Mouse (Mus musculus) CH12.LX (cell line): ENCODE data around the gene Tppp. TPM values are rescaled to one million over a fixed set of nuclear protein-coding genes. Genes with fewer than 3 reads are reported as not detected.

Experiments used
- DNase-seq: peaks from one replicate; pipeline ENCODE4 v3.0.0-alpha.2; 2013; ENCODE audit errors: extremely low read depth
- H3K27ac ChIP-seq: 2 replicates; pipeline ENCODE4 v1.5.1; 2012; ENCODE audit warnings: low read depth, mild to moderate bottlenecking, control low read depth, moderate library complexity; ENCODE audit not compliant: insufficient read depth
- H3K27me3 ChIP-seq: replicated peaks from 2 replicates; pipeline ENCODE3; 2012; ENCODE audit warnings: inconsistent platforms
- H3K36me3 ChIP-seq, 2 experiments: replicated peaks in 1 of 2; 2 replicates each; pipeline versions ENCODE3 to v1.6.1; 2012; ENCODE audit warnings: inconsistent platforms in 1 of 2, low read length in 1 of 2, mild to moderate bottlenecking in 1 of 2, mixed read lengths in 1 of 2, moderate library complexity in 1 of 2; ENCODE audit not compliant: control insufficient read depth in 1 of 2, insufficient read depth in 1 of 2
- H3K4me1 ChIP-seq, 2 experiments: 2 replicates each; pipeline ENCODE4 v1.6.1; 2012; ENCODE audit warnings: inconsistent platforms in 1 of 2, moderate library complexity in 1 of 2; ENCODE audit not compliant: insufficient read depth in 2 of 2, control insufficient read depth in 1 of 2
- H3K4me2 ChIP-seq: 2 replicates; pipeline ENCODE4 v1.6.1; 2012; ENCODE audit warnings: low read depth, mild to moderate bottlenecking, control low read depth; ENCODE audit not compliant: poor library complexity, insufficient read depth, severe bottlenecking
- H3K4me3 ChIP-seq, 3 experiments: fragments of 150-350 bp in 1 of 3; sonication (generic) in 1 of 3; replicated peaks in 1 of 3; 2 replicates each; pipeline versions ENCODE3 to v1.5.1; 2011 to 2012; ENCODE audit warnings: low read depth in 2 of 3, low read length in 2 of 3, mild to moderate bottlenecking in 2 of 3, moderate library complexity in 2 of 3, control low read depth in 1 of 3, improper control_type of control experiment in 1 of 3, inconsistent platforms in 1 of 3, mixed read lengths in 1 of 3; ENCODE audit not compliant: poor library complexity in 1 of 3
- H3K79me2 ChIP-seq: replicated peaks from 2 replicates; pipeline ENCODE4 v1.6.1; 2012; ENCODE audit warnings: mild to moderate bottlenecking, moderate library complexity; ENCODE audit not compliant: control insufficient read depth, poor library complexity, insufficient read depth, severe bottlenecking; ENCODE audit errors: extremely low read depth
- H3K9ac ChIP-seq: 2 replicates; pipeline ENCODE4 v1.6.1; 2012; ENCODE audit warnings: low read depth, mild to moderate bottlenecking, control low read depth, moderate library complexity; ENCODE audit not compliant: insufficient read depth
- H3K9me3 ChIP-seq: replicated peaks from 2 replicates; pipeline ENCODE3; 2012; ENCODE audit warnings: low read length, inconsistent platforms, mixed read lengths
- CHD1 ChIP-seq: IDR thresholded peaks from 2 replicates; pipeline ENCODE4 v1.6.1; 2012; ENCODE audit warnings: low read depth, low read length, improper control_type of control experiment, inconsistent platforms
- E2F4 ChIP-seq: IDR thresholded peaks from 2 replicates; pipeline ENCODE4 v1.6.1; 2011; ENCODE audit warnings: low read depth, low read length, improper control_type of control experiment; ENCODE audit not compliant: insufficient replicate concordance
- ELF1 ChIP-seq: IDR thresholded peaks from 2 replicates; pipeline ENCODE4 v1.6.1; 2014; ENCODE audit warnings: low read depth, mild to moderate bottlenecking, inconsistent platforms, low read length, improper control_type of control experiment
- EP300 ChIP-seq: IDR thresholded peaks from 2 replicates; pipeline ENCODE4 v1.6.1; 2011; ENCODE audit warnings: low read length, improper control_type of control experiment
- ETS1 ChIP-seq: conservative IDR thresholded peaks from 2 replicates; pipeline ENCODE4 v1.6.1; 2012; ENCODE audit warnings: low read depth, mild to moderate bottlenecking, inconsistent platforms, low read length, improper control_type of control experiment, moderate library complexity
- GABPA ChIP-seq: IDR thresholded peaks from 2 replicates; pipeline ENCODE4 v1.6.1; 2012; ENCODE audit warnings: low read depth, low read length, improper control_type of control experiment, inconsistent platforms; ENCODE audit not compliant: insufficient replicate concordance
- HCFC1 ChIP-seq: IDR thresholded peaks from 2 replicates; pipeline ENCODE4 v1.6.1; 2012; ENCODE audit warnings: low read depth, mild to moderate bottlenecking, inconsistent platforms, low read length, improper control_type of control experiment
- IRF4 ChIP-seq: IDR thresholded peaks from 2 replicates; pipeline ENCODE4 v1.6.1; 2014; ENCODE audit warnings: low read depth, mild to moderate bottlenecking, inconsistent platforms, low read length, improper control_type of control experiment
- JUND ChIP-seq: conservative IDR thresholded peaks from 2 replicates; pipeline ENCODE4 v1.6.1; 2011; ENCODE audit warnings: low read depth, low read length, improper control_type of control experiment
- KAT2A ChIP-seq: IDR thresholded peaks from 2 replicates; pipeline ENCODE4 v1.6.1; 2012; ENCODE audit warnings: low read length, improper control_type of control experiment, inconsistent platforms; ENCODE audit not compliant: insufficient replicate concordance
- MAZ ChIP-seq: IDR thresholded peaks from 2 replicates; pipeline ENCODE4 v1.6.1; 2012; ENCODE audit warnings: low read depth, mild to moderate bottlenecking, inconsistent platforms, low read length, improper control_type of control experiment, moderate library complexity
- MEF2A ChIP-seq: IDR thresholded peaks from 2 replicates; pipeline ENCODE4 v1.6.1; 2014; ENCODE audit warnings: low read depth, mild to moderate bottlenecking, inconsistent platforms, low read length, improper control_type of control experiment, borderline replicate concordance
- MXI1 ChIP-seq: IDR thresholded peaks from 2 replicates; pipeline ENCODE4 v1.6.1; 2011; ENCODE audit warnings: mild to moderate bottlenecking, low read depth, low read length, improper control_type of control experiment
- MYC ChIP-seq: IDR thresholded peaks from 2 replicates; pipeline ENCODE4 v1.6.1; 2011; ENCODE audit warnings: low read depth, mild to moderate bottlenecking, improper control_type of control experiment, low read length
- NELFE ChIP-seq: IDR thresholded peaks from 2 replicates; pipeline ENCODE4 v1.6.1; 2011; ENCODE audit warnings: low read depth, low read length, improper control_type of control experiment
- NRF1 ChIP-seq: IDR thresholded peaks from 2 replicates; pipeline ENCODE4 v1.6.1; 2014; ENCODE audit warnings: low read depth, mild to moderate bottlenecking, inconsistent platforms, low read length, improper control_type of control experiment, moderate library complexity
- PAX5 ChIP-seq: IDR thresholded peaks from 2 replicates; pipeline ENCODE4 v1.6.1; 2012; ENCODE audit warnings: low read length, inconsistent platforms, mixed read lengths
- POLR2A ChIP-seq: IDR thresholded peaks from 2 replicates; pipeline ENCODE4 v1.6.1; 2011; ENCODE audit warnings: low read depth, mild to moderate bottlenecking, improper control_type of control experiment, low read length
- POLR2AphosphoS2 ChIP-seq: IDR thresholded peaks from 2 replicates; pipeline ENCODE4 v1.6.1; 2011; ENCODE audit warnings: low read depth, low read length, improper control_type of control experiment
- RAD21 ChIP-seq: IDR thresholded peaks from 2 replicates; pipeline ENCODE4 v1.6.1; 2011; ENCODE audit warnings: low read depth, mild to moderate bottlenecking, low read length, improper control_type of control experiment, moderate library complexity
- RCOR1 ChIP-seq: conservative IDR thresholded peaks from 2 replicates; pipeline ENCODE4 v1.6.1; 2012; ENCODE audit warnings: low read depth, mild to moderate bottlenecking, inconsistent platforms, low read length, improper control_type of control experiment
- SIN3A ChIP-seq: IDR thresholded peaks from 2 replicates; pipeline ENCODE4 v1.6.1; 2012; ENCODE audit warnings: low read length, improper control_type of control experiment, inconsistent platforms
- SMC3 ChIP-seq: IDR thresholded peaks from 2 replicates; pipeline ENCODE4 v1.6.1; 2011; ENCODE audit warnings: low read depth, low read length, improper control_type of control experiment
- TBP ChIP-seq: conservative IDR thresholded peaks from 2 replicates; pipeline ENCODE4 v1.6.1; 2011; ENCODE audit warnings: low read depth, low read length, improper control_type of control experiment
- TCF12 ChIP-seq: IDR thresholded peaks from 2 replicates; pipeline ENCODE4 v1.6.1; 2014; ENCODE audit warnings: low read depth, mild to moderate bottlenecking, inconsistent platforms, low read length, improper control_type of control experiment
- USF1 ChIP-seq: IDR thresholded peaks from 2 replicates; pipeline ENCODE4 v1.6.1; 2014; ENCODE audit warnings: low read depth, mild to moderate bottlenecking, inconsistent platforms, low read length, improper control_type of control experiment
- USF2 ChIP-seq: conservative IDR thresholded peaks from 2 replicates; pipeline ENCODE4 v1.6.1; 2011; ENCODE audit warnings: low read depth, low read length, improper control_type of control experiment
- ZKSCAN1 ChIP-seq: IDR thresholded peaks from 2 replicates; pipeline ENCODE4 v1.6.1; 2012; ENCODE audit warnings: low read depth, inconsistent platforms, low read length, improper control_type of control experiment, borderline replicate concordance
- ZMIZ1 ChIP-seq: IDR thresholded peaks from 2 replicates; pipeline ENCODE4 v1.6.1; 2012; ENCODE audit warnings: low read depth, mild to moderate bottlenecking, inconsistent platforms, low read length, improper control_type of control experiment
- ZNF384 ChIP-seq: IDR thresholded peaks from 2 replicates; pipeline ENCODE4 v1.6.1; 2012; ENCODE audit warnings: low read depth, low read length, improper control_type of control experiment, inconsistent platforms
- dilution Hi-C: fragments of 300-500 bp; cut with MboI; formaldehyde crosslinking; loops from 2 replicates; pipeline ENCODE4 v1.14.3; 2020; ENCODE audit warnings: low sequenced_read_pairs; ENCODE audit not compliant: extremely low pct_unique_long_range_greater_than_20kb, extremely low pct_ligation_motif_present
- in situ Hi-C: fragments of 300-500 bp; cut with MboI; formaldehyde crosslinking; loops from 3 replicates; pipeline ENCODE4 v1.14.3; 2019; ENCODE audit warnings: low sequenced_read_pairs, low pct_ligation_motif_present, low pct_unique_long_range_greater_than_20kb, mixed read lengths
- polyA plus RNA-seq: library from polyadenylated mRNA; unstranded; fragments of >175 nt; gene quantifications from 2 replicates; pipeline ENCODE4 v1.2.1, GENCODE M21; 2012; ENCODE audit warnings: low read depth; ENCODE audit not compliant: insufficient read length
- total RNA-seq, 2 experiments: library from RNA; depleted of rRNA; stranded (reverse); fragments of 300-350 nt in 1 of 2; fragments of >200 nt in 1 of 2; gene quantifications; 2 replicates each; pipeline ENCODE4 v1.2.3; 2012 to 2014

Tppp gene
- total and polyA plus RNA-seq, 3 experiments: 0.05 to 0.08 TPM; not detected in 1

GRCm38 (mm10) chr13:74061613-74062377 is 52.6 kb downstream of the Tppp start, which contains the start of gene Cep72:
Cep72 (minus strand) TSS chr13:74062299.
- Histone ChIP-seq H3K9ac (peak within 1 kb of the TSS; percentile 97), H3K27me3 (peaks cover 4% of the 10 kb centered on the region), H3K36me3 (peaks cover 8 to 17% of the 10 kb centered on the region in 2 experiments), H3K9me3 (no peaks in the 10 kb centered on the region), H3K4me3 (peak within 1 kb of the TSS; percentile 79 to 99 (median 89)), H3K4me1 (0 out of 4 replicates have a peak, but pooled peaks cover 0 to 5% of the 10 kb centered on the region in 2 experiments), H3K4me2 (peak within 1 kb of the TSS; percentile 98), H3K79me2 (no peaks in the 10 kb centered on the region), H3K27ac (peak within 1 kb of the TSS; percentile 90)
- in situ Hi-C loops: no loop called here
- peak; percentile 88 for DNase-seq
- dilution Hi-C loops: no loop called here
- TF ChIP-seq E2F4: peak; percentile 79; the same call in 1 of the 2 replicates
- TF ChIP-seq KAT2A: 0 out of 2 replicates have a peak, but pooled peaks have one; percentile 33
- no peak for TF ChIP-seq GABPA
- TF ChIP-seq POLR2A: peak; percentile 86
- peak; percentile 71 for TF ChIP-seq HCFC1
- no peak for TF ChIP-seq SMC3
- no peak for TF ChIP-seq ZKSCAN1
- peak; percentile 67; the same call in 1 of the 2 replicates for TF ChIP-seq SIN3A
- TF ChIP-seq MXI1: peak; percentile 28; the same call in 1 of the 2 replicates
- peak; percentile 87 for TF ChIP-seq NRF1
- no peak for TF ChIP-seq JUND
- peak; percentile 53; the same call in 1 of the 2 replicates for TF ChIP-seq ELF1
- TF ChIP-seq PAX5: no peak
- no peak for TF ChIP-seq MAZ
- TF ChIP-seq NELFE: peak; percentile 84
- no peak for TF ChIP-seq RAD21
- TF ChIP-seq RCOR1: no peak
- TF ChIP-seq EP300: no peak
- TF ChIP-seq MYC: no peak
- TF ChIP-seq IRF4: peak; percentile 52
- TF ChIP-seq ZMIZ1: peak; percentile 70
- TF ChIP-seq ZNF384: peak; percentile 77
- TF ChIP-seq USF1: no peak
- TF ChIP-seq CHD1: no peak
- no peak for TF ChIP-seq ETS1
- 0 out of 2 replicates have a peak, but pooled peaks have one; percentile 23 for TF ChIP-seq MEF2A
- no peak for TF ChIP-seq USF2
- peak; percentile 80 for TF ChIP-seq TCF12
- 0 out of 2 replicates have a peak, but pooled peaks have one; percentile 18 for TF ChIP-seq TBP
- peak; percentile 37; the same call in 1 of the 2 replicates for TF ChIP-seq POLR2AphosphoS2
